15 mouse cellular contexts compared by ENCODE assay signal in the genomic region with DNA sequence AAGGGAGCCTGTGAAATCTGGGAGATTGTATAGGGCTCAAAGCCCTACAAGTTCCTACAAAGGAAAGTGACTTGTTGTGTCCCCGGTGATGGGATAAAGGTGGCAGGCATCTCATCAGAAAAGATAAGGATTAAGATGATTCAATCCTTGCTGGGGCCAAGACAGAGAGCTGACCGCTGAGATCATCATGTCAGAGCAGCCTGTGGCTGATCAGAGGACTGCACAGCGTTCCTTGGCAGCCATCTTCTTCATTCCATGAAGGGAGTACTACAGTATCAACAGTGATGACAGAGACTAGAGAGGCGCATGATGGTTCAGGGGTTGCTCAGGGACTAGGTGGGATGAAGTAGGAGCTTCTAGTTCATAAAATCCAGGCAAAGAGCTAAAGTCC.
A peak's percentile ranks its signal among the peaks of the same experiment; 100 is the strongest.
DNase-seq lines count a peak whose midpoint lies in the region; ATAC-seq and TF ChIP-seq lines count a peak whose summit lies in the region.
"Had no signal": no experiment of that assay in that cellular context is flagged by ENCODE, and none has a peak within 500 bp of the region (broad histone marks: within the 10 kb centered on the region; RNA-seq: fewer than 3 reads in every experiment).

No protein-coding gene starts in this region.

- ATAC-seq in heart, postnatal 0 days (ENCODE audit: insufficient read depth, low read depth): peak; percentile 67; the same call in 1 of the 2 replicates
- ATAC-seq in granulocyte monocyte progenitor cell, adult 5-6 weeks (replicated peaks; ENCODE audit: poor library complexity, severe bottlenecking): 0 out of 2 replicates have a peak, but pooled peaks have one; percentile 10
- ATAC-seq in midbrain, embryonic 14.5 days (ENCODE audit: low FRiP score, low TSS enrichment): no peak; the same call in 1 of the 2 replicates
- ATAC-seq: inflammation-experienced regulatory T-cells, adult 6 months had no signal

- 53% methylated on average over 4 of the region's 4 CpGs for WGBS in heart, postnatal 0 days
- WGBS in midbrain, embryonic 14.5 days: 65% methylated on average over 4 of the region's 4 CpGs

- no peak for DNase-seq in heart, postnatal 0 days (ENCODE audit: low spot score)
- DNase-seq in heart, postnatal 25 days (ENCODE audit: low spot score): no peak
- peak; percentile 31 for DNase-seq in heart, postnatal 4 days
- no peak for DNase-seq in midbrain, embryonic 14.5 days
- DNase-seq in thymus, postnatal 4 days: no peak
- DNase-seq in cerebellum, postnatal 25 days: no peak
- DNase-seq in c-Kit-positive CD71-positive TER-119-positive erythroid progenitor cells, embryonic 14.5 days (ENCODE audit: low spot score): no peak
- DNase-seq: cerebellum, adult 18-20 months; gastrocnemius, postnatal 25 days; kidney, postnatal 36 days; thymus, postnatal 36 days had no signal

- no peak overlapping the region for H3K27ac ChIP-seq in heart, postnatal 0 days (ENCODE audit: low read depth)
- peak overlapping the region; percentile 66; the same call in 1 of the 2 replicates for H3K27ac ChIP-seq in midbrain, embryonic 14.5 days (replicated peaks; ENCODE audit: low read depth, low read length)
- H3K27ac ChIP-seq: embryonic facial prominence, embryonic 15.5 days; liver, embryonic 14.5 days had no signal

- H3K9me3 ChIP-seq in heart, postnatal 0 days (replicated peaks; ENCODE audit: control insufficient read depth, low read length): no peaks in the 10 kb centered on the region
- no peaks in the 10 kb centered on the region for H3K9me3 ChIP-seq in midbrain, embryonic 14.5 days (ENCODE audit: control insufficient read depth, low read length)
- H3K9me3 ChIP-seq: embryonic facial prominence, embryonic 15.5 days had no signal

- H3K4me3 ChIP-seq in heart, postnatal 0 days (ENCODE audit: low read depth, low read length): no peak overlapping the region
- H3K4me3 ChIP-seq in midbrain, embryonic 14.5 days (replicated peaks; ENCODE audit: low read depth, low read length): no peak overlapping the region
- H3K4me3 ChIP-seq: embryonic facial prominence, embryonic 15.5 days had no signal

- no peak overlapping the region for H3K4me2 ChIP-seq in heart, postnatal 0 days (ENCODE audit: low read depth, low read length)
- no peak overlapping the region for H3K4me2 ChIP-seq in midbrain, embryonic 14.5 days (ENCODE audit: low read length)
- H3K4me2 ChIP-seq: embryonic facial prominence, embryonic 15.5 days had no signal

- TF ChIP-seq CTCF in heart, postnatal 0 days (IDR thresholded peaks at IDR 0.05; ENCODE audit: low read depth): no peak

- TF ChIP-seq EP300 in heart, postnatal 0 days (IDR thresholded peaks at IDR 0.05; ENCODE audit: low read depth): no peak

- intact Hi-C loops in heart, postnatal 25 days (cut with DNase I): no loop called here

- H3K36me3 ChIP-seq in heart, postnatal 0 days (replicated peaks; ENCODE audit: control insufficient read depth, insufficient read depth, low read length): no peaks in the 10 kb centered on the region
- H3K36me3 ChIP-seq in midbrain, embryonic 14.5 days (ENCODE audit: control insufficient read depth, insufficient read depth, low read length): no peaks in the 10 kb centered on the region
- H3K36me3 ChIP-seq: embryonic facial prominence, embryonic 15.5 days had no signal

- H3K9ac ChIP-seq in heart, postnatal 0 days (replicated peaks; ENCODE audit: low read depth, low read length): no peak overlapping the region
- no peak overlapping the region for H3K9ac ChIP-seq in midbrain, embryonic 14.5 days (replicated peaks; ENCODE audit: low read length)
- H3K9ac ChIP-seq: embryonic facial prominence, embryonic 15.5 days; liver, embryonic 14.5 days had no signal

- H3K4me1 ChIP-seq in heart, postnatal 0 days (ENCODE audit: control insufficient read depth, insufficient read depth): no peaks in the 10 kb centered on the region
- H3K4me1 ChIP-seq in midbrain, embryonic 14.5 days (ENCODE audit: control insufficient read depth, insufficient read depth, low read length): 0 out of 2 replicates have a peak, but pooled peaks cover 7% of the 10 kb centered on the region

- no peaks in the 10 kb centered on the region for H3K27me3 ChIP-seq in heart, postnatal 0 days (ENCODE audit: control insufficient read depth, insufficient read depth, low read length)
- no peaks in the 10 kb centered on the region for H3K27me3 ChIP-seq in midbrain, embryonic 14.5 days (ENCODE audit: control insufficient read depth, insufficient read depth, low read length)
- H3K27me3 ChIP-seq: embryonic facial prominence, embryonic 15.5 days had no signal
